Mouse (Mus musculus) CH12.LX (cell line): ENCODE measurements around the gene Mfrp.

Experiments used
- BHLHE40 ChIP-seq: IDR thresholded peaks from 2 replicates; pipeline ENCODE4 v1.6.1; 2011; ENCODE audit warnings: mild to moderate bottlenecking, low read depth, low read length, improper control_type of control experiment
- CTCF ChIP-seq, 2 experiments: IDR thresholded peaks in 1 of 2; conservative IDR thresholded peaks in 1 of 2; 2 replicates each; pipeline ENCODE4 v1.5.1; 2011 to 2012; ENCODE audit warnings: low read depth in 2 of 2, low read length in 2 of 2, improper control_type of control experiment in 1 of 2, inconsistent platforms in 1 of 2, mild to moderate bottlenecking in 1 of 2, moderate library complexity in 1 of 2
- EP300 ChIP-seq: IDR thresholded peaks from 2 replicates; pipeline ENCODE4 v1.6.1; 2011; ENCODE audit warnings: low read length, improper control_type of control experiment
- HCFC1 ChIP-seq: IDR thresholded peaks from 2 replicates; pipeline ENCODE4 v1.6.1; 2012; ENCODE audit warnings: low read depth, mild to moderate bottlenecking, inconsistent platforms, low read length, improper control_type of control experiment
- RAD21 ChIP-seq: IDR thresholded peaks from 2 replicates; pipeline ENCODE4 v1.6.1; 2011; ENCODE audit warnings: low read depth, mild to moderate bottlenecking, low read length, improper control_type of control experiment, moderate library complexity
- SIN3A ChIP-seq: IDR thresholded peaks from 2 replicates; pipeline ENCODE4 v1.6.1; 2012; ENCODE audit warnings: low read length, improper control_type of control experiment, inconsistent platforms
- TCF12 ChIP-seq: IDR thresholded peaks from 2 replicates; pipeline ENCODE4 v1.6.1; 2014; ENCODE audit warnings: low read depth, mild to moderate bottlenecking, inconsistent platforms, low read length, improper control_type of control experiment
- USF1 ChIP-seq: IDR thresholded peaks from 2 replicates; pipeline ENCODE4 v1.6.1; 2014; ENCODE audit warnings: low read depth, mild to moderate bottlenecking, inconsistent platforms, low read length, improper control_type of control experiment
- USF2 ChIP-seq: conservative IDR thresholded peaks from 2 replicates; pipeline ENCODE4 v1.6.1; 2011; ENCODE audit warnings: low read depth, low read length, improper control_type of control experiment
- ZC3H11A ChIP-seq: IDR thresholded peaks from 2 replicates; pipeline ENCODE4 v1.6.1; 2012; ENCODE audit warnings: low read depth, mild to moderate bottlenecking, inconsistent platforms, low read length, improper control_type of control experiment
- ZNF384 ChIP-seq: IDR thresholded peaks from 2 replicates; pipeline ENCODE4 v1.6.1; 2012; ENCODE audit warnings: low read depth, low read length, improper control_type of control experiment, inconsistent platforms

GRCm38 (mm10) chr9:44144718-44145060, 43.2 kb downstream of the Mfrp start:
- TF ChIP-seq CTCF (conservative IDR thresholded peaks at IDR 0.05 in 1 of 2, IDR thresholded peaks at IDR 0.05 in 1 of 2; ENCODE audit: low read depth in 2 of 2, low read length in 2 of 2) (no peak), USF1 (no peak), TCF12 (no peak), USF2 (no peak), RAD21 (no peak), EP300 (no peak), ZNF384 (no peak), HCFC1 (no peak), SIN3A (no peak), ZC3H11A (no peak), BHLHE40 (no peak)
